Mouse (Mus musculus) cerebellum, adult 9-10 months (tissue): Measurements from ENCODE around the gene Bpifb9b.
"Not testable (repeated sequence)": the region's sequence is repeated elsewhere in the genome, so short reads cannot be mapped to it uniquely, and the experiment has no call there.

ENCODE experiments used
- DNase-seq: peaks from one replicate; pipeline ENCODE4 v3.0.0; 2022

The Bpifb9b gene

GRCm38 (mm10) chr2:154306927-154307326 is at the start of gene Bpifb9b:
Gene Bpifb9b (plus strand): TSS chr2:154307227.
- DNase-seq = not testable (repeated sequence)

GRCm38 (mm10) chr2:154257554-154257953 is 49.5 kb upstream of the Bpifb9b start, which contains the start of gene Bpifb9a:
Gene Bpifb9a (plus strand): TSS chr2:154257854.
- not testable (repeated sequence) for DNase-seq

GRCm38 (mm10) chr2:154264397-154264796 is 42.6 kb upstream of the Bpifb9b start:
- DNase-seq = not testable (repeated sequence)

- DNase-seq = not testable (repeated sequence)
Observed at GRCm38 (mm10) chr2:154291866-154292265, 15.2 kb upstream of the Bpifb9b start.

- no peak for DNase-seq
Observed at GRCm38 (mm10) chr2:154292833-154293232, 14.2 kb upstream of the Bpifb9b start.

- peak; percentile 52 for DNase-seq
Observed at GRCm38 (mm10) chr2:154294746-154295145, 12.3 kb upstream of the Bpifb9b start.

GRCm38 (mm10) chr2:154300496-154300895 is 6.5 kb upstream of the Bpifb9b start:
- DNase-seq = peak; percentile 24

GRCm38 (mm10) chr2:154301763-154302162 is 5.3 kb upstream of the Bpifb9b start:
- no peak for DNase-seq

GRCm38 (mm10) chr2:154304604-154305003 is 2.4 kb upstream of the Bpifb9b start:
- not testable (repeated sequence) for DNase-seq

- not testable (repeated sequence) for DNase-seq
Observed at GRCm38 (mm10) chr2:154313771-154314170, 6.7 kb downstream of the Bpifb9b start.

- no peak for DNase-seq
Observed at GRCm38 (mm10) chr2:154326852-154327251, 19.8 kb downstream of the Bpifb9b start.

- DNase-seq = no peak
Observed at GRCm38 (mm10) chr2:154335572-154335971, 28.5 kb downstream of the Bpifb9b start.

GRCm38 (mm10) chr2:154338161-154338560 is 31.1 kb downstream of the Bpifb9b start:
- DNase-seq = no peak

GRCm38 (mm10) chr2:154339356-154339755 is 32.3 kb downstream of the Bpifb9b start:
- DNase-seq = no peak

- no peak for DNase-seq
Observed at GRCm38 (mm10) chr2:154348152-154348551, 41.1 kb downstream of the Bpifb9b start.

- not testable (repeated sequence) for DNase-seq
Observed at GRCm38 (mm10) chr2:154354000-154354425, 47.0 kb downstream of the Bpifb9b start.

GRCm38 (mm10) chr2:154367510-154367909 is 60.5 kb downstream of the Bpifb9b start:
- DNase-seq = no peak
